Mouse (Mus musculus): ENCODE measurements around the gene Clint1.
A peak's percentile ranks its signal among the peaks of the same experiment; 100 is the strongest.

The Clint1 gene

GRCm38 (mm10) chr11:45885606-45886230 is 33.9 kb downstream of the Clint1 start:
- DNase-seq: no peak

- DNase-seq: no peak
These were observed 34.7 kb downstream of the Clint1 start for GRCm38 (mm10) chr11:45886596-45886995.

- DNase-seq: no peak
These were observed 36.7 kb downstream of the Clint1 start for GRCm38 (mm10) chr11:45888471-45889030.

- DNase-seq: no peak
These were observed 38.1 kb downstream of the Clint1 start for GRCm38 (mm10) chr11:45889981-45890380.

- DNase-seq: no peak
These were observed 38.6 kb downstream of the Clint1 start for GRCm38 (mm10) chr11:45890423-45890822.

- no peak for DNase-seq
These were observed 41.1 kb downstream of the Clint1 start for GRCm38 (mm10) chr11:45892861-45893360.

GRCm38 (mm10) chr11:45897392-45897791 is 45.5 kb downstream of the Clint1 start:
- no peak for DNase-seq

- DNase-seq: no peak
These were observed 48.6 kb downstream of the Clint1 start for GRCm38 (mm10) chr11:45900233-45901015.

- DNase-seq: no peak
These were observed 54.4 kb downstream of the Clint1 start for GRCm38 (mm10) chr11:45906109-45906786.

GRCm38 (mm10) chr11:45907301-45907700 is 55.5 kb downstream of the Clint1 start:
- DNase-seq: no peak

- no peak for DNase-seq
These were observed 56.2 kb downstream of the Clint1 start for GRCm38 (mm10) chr11:45908070-45908469.

GRCm38 (mm10) chr11:45908894-45909293 is 57.0 kb downstream of the Clint1 start:
- no peak for DNase-seq

GRCm38 (mm10) chr11:45910701-45911100 is 58.9 kb downstream of the Clint1 start:
- no peak for DNase-seq

- DNase-seq: no peak
These were observed 64.3 kb downstream of the Clint1 start for GRCm38 (mm10) chr11:45916196-45916595.

GRCm38 (mm10) chr11:45918018-45918417 is 66.2 kb downstream of the Clint1 start:
- DNase-seq: no peak

GRCm38 (mm10) chr11:45918836-45919235 is 67.0 kb downstream of the Clint1 start:
- no peak for DNase-seq

GRCm38 (mm10) chr11:45921026-45921425 is 69.2 kb downstream of the Clint1 start:
- DNase-seq: no peak

GRCm38 (mm10) chr11:45921480-45921898 is 69.6 kb downstream of the Clint1 start:
- no peak for DNase-seq

GRCm38 (mm10) chr11:45925436-45925835 is 73.6 kb downstream of the Clint1 start:
- DNase-seq: no peak

GRCm38 (mm10) chr11:45926640-45927082 is 74.8 kb downstream of the Clint1 start:
- DNase-seq: peak; percentile 78 to 82

- no peak for DNase-seq
These were observed 75.6 kb downstream of the Clint1 start for GRCm38 (mm10) chr11:45927456-45927855.

- no peak for DNase-seq
These were observed 77.7 kb downstream of the Clint1 start for GRCm38 (mm10) chr11:45929541-45929940.

- DNase-seq: no peak
These were observed 80.9 kb downstream of the Clint1 start for GRCm38 (mm10) chr11:45932771-45933170.

Data from kidney, postnatal 36 days (tissue).